Mouse (Mus musculus) spleen, adult 2 months (tissue): ENCODE results near the gene Rcan2.

Source experiments
- CTCF ChIP-seq: fragments of 200-500 bp; IDR thresholded peaks from 2 replicates; pipeline ENCODE4 v1.5.1; 2011; ENCODE audit warnings: mild to moderate bottlenecking, inconsistent platforms; ENCODE audit not compliant: insufficient read depth, insufficient read length, insufficient replicate concordance; ENCODE audit errors: extremely low read depth
- POLR2A ChIP-seq: fragments of 200-500 bp; IDR thresholded peaks from 2 replicates; pipeline ENCODE4 v1.6.1; 2011; ENCODE audit warnings: low read depth, low read length, inconsistent platforms

DNA sequence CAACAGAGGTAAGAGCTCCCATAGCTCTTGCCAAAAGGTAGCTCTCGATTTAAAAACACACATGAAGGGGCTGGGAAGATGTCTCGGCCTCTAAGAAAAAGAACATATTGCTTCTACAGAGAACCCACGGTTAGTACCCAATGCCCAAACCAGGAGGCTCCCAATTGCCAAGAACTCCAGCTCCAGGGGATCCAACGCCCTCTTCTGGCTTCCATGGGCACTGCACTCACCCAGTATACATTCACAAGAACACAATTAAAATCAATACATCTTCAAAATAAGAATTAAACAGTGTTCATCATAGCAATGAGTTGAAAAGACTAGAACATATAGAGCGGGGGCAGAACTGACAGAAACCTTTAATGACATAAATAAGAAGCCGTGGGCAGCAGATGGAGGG is 17.2 kb downstream of the Rcan2 start:
- TF ChIP-seq CTCF (no peak), POLR2A (no peak)
